Mouse (Mus musculus): ENCODE results near the gene Hhipl1.

Hhipl1 gene

GRCm38 (mm10) chr12:108278221-108278918 is 27.7 kb upstream of the Hhipl1 start:
- DNase-seq (ENCODE audit: low read depth, low spot score), result no peak

- DNase-seq (ENCODE audit: low read depth, low spot score), result no peak
Observed at GRCm38 (mm10) chr12:108284455-108285224, 21.4 kb upstream of the Hhipl1 start.

- DNase-seq (ENCODE audit: low read depth, low spot score), result no peak
Observed at GRCm38 (mm10) chr12:108285225-108286011, 20.7 kb upstream of the Hhipl1 start.

GRCm38 (mm10) chr12:108286381-108286780 is 19.7 kb upstream of the Hhipl1 start:
- DNase-seq (ENCODE audit: low read depth, low spot score), result no peak

- no peak for DNase-seq (ENCODE audit: low read depth, low spot score)
Observed at GRCm38 (mm10) chr12:108287011-108287410, 19.1 kb upstream of the Hhipl1 start.

DNA sequence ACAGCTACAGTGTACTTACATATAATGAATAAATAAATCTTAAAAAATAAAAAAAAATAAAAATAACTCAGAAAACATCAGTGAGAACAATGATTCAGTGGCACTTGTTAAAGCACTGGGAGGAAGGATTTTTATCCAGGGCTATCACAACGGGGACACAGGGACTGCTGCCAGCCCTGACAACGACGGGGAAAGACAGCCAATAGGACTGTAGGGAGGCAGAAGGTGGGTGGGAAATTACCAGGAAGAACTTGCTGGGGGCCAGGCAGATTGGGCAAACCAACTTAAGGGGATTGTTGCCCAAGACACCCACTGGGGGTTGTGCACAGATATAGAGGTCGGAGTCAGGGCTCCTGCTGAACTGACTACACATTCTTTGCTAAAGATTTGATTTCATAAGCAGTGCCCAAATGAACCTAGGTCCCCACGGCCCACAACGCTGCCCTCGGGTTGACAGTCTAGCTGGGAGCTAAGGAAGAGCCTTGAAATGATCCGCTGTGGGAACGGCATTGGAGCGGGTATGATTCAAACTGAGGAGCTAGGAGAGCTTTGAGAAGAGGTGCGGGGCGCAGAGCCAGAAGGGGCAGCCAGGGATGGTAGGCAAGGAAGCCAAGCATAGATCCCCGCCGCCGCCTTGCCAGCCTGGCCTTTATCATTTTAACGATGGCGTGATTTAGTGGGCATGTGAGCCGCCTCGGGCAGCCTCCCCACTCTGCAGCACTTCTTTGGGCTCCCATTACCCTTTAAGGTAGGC is 17.8 kb upstream of the Hhipl1 start:
- DNase-seq (ENCODE audit: low read depth, low spot score), result no peak

DNA sequence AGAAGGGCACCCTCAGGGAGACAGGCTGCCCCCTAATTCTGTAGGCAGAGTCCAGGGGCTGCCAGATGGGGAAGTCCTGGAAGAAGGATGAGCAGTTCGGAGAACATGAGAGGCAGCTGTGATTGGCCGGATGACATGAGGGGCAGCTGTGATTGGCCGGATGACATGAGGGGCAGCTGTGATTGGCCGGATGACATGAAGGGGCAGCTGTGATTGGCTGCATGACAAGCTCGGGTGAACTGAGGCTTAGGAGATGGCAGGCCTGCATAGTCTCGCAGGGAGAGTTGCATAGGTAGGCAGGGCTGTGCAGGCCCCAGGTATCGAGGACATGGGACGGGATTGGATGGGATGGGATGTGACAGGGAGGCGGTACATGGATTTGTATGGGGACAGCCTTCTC is 13.7 kb upstream of the Hhipl1 start:
- DNase-seq (ENCODE audit: low read depth, low spot score), result no peak

DNA sequence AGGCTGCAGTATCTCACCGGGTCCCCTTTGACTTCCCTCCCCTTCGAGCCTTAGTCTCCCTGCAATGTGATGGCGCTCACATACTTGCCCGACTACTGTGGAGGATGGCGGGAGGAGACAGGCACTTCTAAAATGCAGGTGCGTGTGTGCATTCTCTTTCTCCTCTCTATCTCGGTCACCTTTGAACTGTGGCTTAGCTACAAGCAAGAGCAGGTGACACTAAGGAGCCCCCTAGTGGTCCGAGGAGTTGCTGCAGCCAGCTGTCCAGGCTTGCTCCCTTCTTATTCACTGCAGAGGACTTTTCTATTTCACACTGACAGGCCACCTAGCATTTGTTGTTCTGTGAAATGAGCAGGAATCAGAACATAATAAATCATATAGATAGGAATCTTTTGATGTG is 13.1 kb upstream of the Hhipl1 start:
- no peak for DNase-seq (ENCODE audit: low read depth, low spot score)

- DNase-seq (ENCODE audit: low read depth, low spot score), result no peak
Observed at GRCm38 (mm10) chr12:108294620-108295019, 11.4 kb upstream of the Hhipl1 start.

DNA sequence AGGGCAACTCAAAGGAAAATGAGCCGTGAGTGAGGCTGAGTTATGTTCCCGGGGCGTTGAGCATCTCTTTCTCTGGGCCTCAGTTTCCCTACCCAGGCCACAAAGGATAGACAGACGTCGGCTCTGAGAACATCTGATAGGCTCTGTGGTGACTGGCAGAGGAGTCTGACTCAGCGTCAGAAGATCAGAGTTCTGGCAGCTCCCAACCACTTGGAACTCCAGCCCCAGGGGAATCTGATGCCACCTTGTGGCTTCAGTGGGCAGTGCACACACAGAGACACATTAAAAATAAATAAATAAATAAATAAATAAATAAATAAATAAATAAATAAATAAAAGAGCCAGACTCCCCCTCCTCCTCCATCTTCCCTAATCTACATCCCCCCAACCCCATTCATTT is 9.0 kb upstream of the Hhipl1 start:
- DNase-seq (ENCODE audit: low read depth, low spot score), result no peak

DNA sequence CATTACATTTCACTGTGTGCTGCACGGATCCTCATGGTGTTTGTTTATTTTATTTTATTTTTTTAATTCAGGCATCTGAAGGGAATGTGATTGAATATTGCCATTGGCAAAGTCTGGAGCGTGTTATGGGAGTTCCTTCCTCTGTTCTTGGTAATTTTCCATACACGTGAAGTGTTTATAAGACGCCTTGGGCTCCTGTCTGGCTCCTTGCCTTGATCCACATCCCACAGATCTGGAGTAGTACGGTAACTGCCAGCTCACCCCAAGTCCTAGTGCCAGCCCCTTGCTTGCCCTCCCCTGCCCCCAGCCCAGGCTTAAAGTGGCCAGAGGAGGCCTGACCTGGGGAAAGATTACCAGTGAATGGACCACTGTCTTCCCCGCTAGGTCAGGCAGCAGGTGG is 5.1 kb upstream of the Hhipl1 start:
- no peak for DNase-seq (ENCODE audit: low read depth, low spot score)

- no peak for DNase-seq (ENCODE audit: low read depth, low spot score)
Observed at GRCm38 (mm10) chr12:108303778-108304365, 2.2 kb upstream of the Hhipl1 start.

DNA sequence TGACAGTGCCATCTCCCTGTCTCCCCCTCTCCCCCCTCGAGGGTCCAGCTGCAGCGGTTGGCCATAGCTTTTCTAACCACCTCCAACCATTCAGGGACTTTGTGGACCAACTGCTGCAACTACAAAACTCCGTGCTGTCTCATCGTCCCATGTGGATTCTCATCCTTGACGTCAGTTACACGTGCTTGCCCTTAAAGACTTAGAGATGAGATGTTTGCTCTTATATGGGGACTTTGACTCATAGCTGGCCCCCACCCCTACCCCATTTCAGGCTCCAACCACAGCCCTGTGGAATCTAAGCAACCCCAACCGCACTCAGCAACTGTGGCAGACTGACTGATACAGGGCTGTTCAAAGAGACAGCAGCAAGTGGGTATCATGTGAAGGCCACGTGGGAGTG is 898 bp upstream of the Hhipl1 start:
- DNase-seq (ENCODE audit: low read depth, low spot score), result no peak

- no peak for DNase-seq (ENCODE audit: low read depth, low spot score)
Observed at GRCm38 (mm10) chr12:108307553-108307952, 1.5 kb downstream of the Hhipl1 start.

- DNase-seq (ENCODE audit: low read depth, low spot score), result no peak
Observed at GRCm38 (mm10) chr12:108308363-108308856, 2.3 kb downstream of the Hhipl1 start.

DNA sequence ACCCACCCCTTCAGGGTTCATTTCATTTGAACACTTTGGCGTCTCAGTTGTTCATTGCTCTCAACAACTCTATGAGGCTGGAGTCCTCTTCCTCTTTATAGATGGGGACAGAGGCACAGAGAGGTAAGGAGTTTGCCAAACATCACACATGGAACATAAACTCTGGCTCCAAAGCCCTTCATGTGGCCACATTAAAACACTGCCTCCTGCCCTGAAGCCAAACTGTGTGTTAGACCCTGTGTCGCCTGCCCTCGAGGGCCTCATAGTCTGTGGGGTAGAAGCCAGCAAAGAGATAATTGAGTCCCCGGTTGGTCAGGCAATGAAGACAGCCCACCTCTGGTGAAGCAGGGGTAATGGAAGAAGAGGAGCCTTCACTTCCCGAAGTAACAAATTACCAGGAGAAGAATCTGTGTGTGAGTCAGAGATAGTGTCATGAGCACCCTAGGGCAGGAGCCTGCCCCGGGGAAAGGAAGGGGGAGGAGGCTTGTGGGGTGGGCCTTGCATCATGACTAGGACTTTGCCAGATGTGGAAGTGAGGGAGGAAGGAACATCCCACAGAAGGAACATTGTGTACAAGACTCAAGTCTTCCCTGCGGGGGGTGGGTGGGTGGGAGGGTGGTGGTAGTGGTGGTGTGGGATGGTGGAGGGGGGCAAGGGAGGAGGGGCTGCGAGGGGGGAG is 3.2 kb downstream of the Hhipl1 start:
- DNase-seq (ENCODE audit: low read depth, low spot score), result no peak

GRCm38 (mm10) chr12:108310041-108310440 is 4.0 kb downstream of the Hhipl1 start:
- DNase-seq (ENCODE audit: low read depth, low spot score), result no peak

GRCm38 (mm10) chr12:108310456-108311027 is 4.5 kb downstream of the Hhipl1 start:
- DNase-seq (ENCODE audit: low read depth, low spot score), result no peak

DNA sequence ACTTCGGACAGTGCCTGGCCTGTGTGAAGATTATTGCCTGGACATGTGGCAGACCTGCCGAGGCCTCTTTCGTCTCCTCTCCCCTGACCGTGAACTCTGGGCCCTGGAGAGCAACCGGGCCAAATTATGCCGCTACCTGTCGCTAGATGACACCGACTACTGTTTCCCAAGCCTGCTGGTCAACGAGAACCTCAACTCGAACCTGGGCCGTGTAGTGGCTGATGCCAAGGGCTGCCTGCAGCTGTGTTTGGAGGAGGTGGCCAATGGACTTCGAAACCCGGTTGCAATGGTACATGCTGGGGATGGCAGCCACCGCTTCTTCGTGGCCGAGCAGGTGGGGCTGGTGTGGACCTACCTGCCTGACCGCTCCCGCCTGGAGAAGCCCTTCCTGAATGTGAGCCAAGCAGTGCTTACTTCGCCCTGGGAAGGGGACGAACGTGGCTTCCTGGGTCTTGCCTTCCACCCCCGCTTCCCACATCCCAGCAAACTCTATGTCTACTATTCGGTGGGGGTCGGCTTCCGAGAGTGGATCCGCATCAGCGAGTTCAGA is 5.7 kb downstream of the Hhipl1 start:
- DNase-seq (ENCODE audit: low read depth, low spot score), result no peak

DNA sequence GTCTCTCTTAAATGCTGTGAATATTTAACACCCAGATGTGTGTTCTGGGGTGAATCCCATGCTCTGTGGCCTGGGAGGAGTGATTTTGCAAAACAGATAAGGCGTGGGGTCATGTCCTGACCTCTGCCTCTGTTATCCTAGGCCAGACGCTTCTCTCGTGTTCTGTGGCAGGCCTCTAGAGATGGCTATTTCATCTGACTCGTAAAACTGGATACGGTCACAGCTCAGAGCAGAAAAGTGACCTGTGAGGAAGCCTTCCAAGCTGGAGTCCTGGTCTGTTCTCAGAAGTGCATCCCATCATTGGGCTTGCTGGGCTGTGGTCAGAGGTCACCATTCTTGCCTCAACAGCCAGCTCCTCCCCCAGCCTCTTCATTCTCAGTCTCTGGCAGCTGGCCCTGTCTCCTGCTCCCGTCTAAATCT is 6.4 kb downstream of the Hhipl1 start:
- no peak for DNase-seq (ENCODE audit: low read depth, low spot score)

All from embryo, embryonic 11.5 days (tissue).